Mouse (Mus musculus): ENCODE results near the gene Gm11032.
A peak's percentile ranks its signal among the peaks of the same experiment; 100 is the strongest.
"Not testable (repeated sequence)": the region's sequence is repeated elsewhere in the genome, so short reads cannot be mapped to it uniquely, and the experiment has no call there.

Gm11032 gene

DNA sequence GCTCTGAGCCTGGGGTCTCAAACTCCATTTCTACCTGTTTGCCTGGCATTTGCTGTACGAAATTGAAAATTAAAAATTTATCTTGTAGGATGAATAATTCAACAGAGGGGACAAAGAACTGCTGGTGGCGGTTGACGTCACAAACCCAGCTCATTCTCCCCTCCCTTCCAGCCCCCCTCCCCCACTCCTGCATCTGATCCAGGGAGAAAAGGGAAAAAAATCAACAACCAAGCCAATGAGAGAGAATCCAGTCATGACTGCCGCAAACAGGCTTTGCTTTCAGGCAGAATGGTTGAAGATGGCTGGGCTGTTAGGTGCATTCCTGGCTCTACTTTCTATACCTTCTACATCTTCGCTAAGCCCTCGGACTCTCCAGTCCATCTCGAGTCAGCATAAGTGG, 6.1 kb downstream of the Gm11032 start:
- DNase-seq (ENCODE audit: low spot score in 2 of 2) = no peak

GRCm38 (mm10) chr11:4627636-4628035, 7.8 kb downstream of the Gm11032 start:
- DNase-seq (ENCODE audit: low spot score in 2 of 2) = no peak

DNA sequence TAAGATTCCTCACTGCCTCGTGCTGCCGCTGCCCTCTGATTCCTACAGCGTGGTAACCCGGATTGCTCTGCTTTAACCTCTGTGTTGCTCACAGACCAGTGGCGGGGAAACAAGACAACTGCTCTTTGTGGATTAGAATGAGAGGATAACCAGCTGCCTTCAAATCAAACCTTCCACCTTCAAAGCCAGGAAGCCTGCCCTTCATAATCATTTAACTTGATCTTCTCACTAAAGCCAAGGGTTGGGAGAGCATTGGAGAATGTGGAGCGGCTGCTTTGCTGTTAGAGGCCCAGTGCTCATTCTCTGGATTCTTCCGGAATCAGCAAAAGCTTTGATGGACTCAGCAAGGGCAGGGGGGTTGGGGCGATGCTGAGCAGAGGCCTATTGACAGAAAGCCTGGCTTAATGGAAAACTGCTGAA, 10.0 kb downstream of the Gm11032 start:
- no peak for DNase-seq (ENCODE audit: low spot score in 2 of 2)

GRCm38 (mm10) chr11:4633420-4633819, 13.6 kb downstream of the Gm11032 start:
- DNase-seq (ENCODE audit: low spot score in 2 of 2) = no peak

DNA sequence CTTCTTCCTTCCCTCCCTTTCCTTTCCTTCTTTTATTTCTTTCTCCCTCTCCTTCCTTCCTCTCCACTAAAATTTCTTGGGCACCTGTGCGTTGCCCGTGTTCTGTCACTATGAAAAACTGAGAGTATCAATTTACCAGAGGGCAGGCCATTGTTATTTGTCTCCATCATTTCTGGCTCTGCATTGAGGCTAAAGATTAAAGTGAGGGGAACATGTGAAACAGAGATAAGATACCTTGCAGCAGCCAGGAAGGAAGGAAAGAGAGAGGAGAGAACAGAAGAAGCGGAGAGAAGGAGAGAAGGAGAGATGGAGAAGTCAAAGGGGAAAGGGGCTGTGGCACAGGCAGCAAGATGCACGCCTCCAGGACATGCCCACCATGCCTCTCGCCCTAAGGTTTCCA, 14.5 kb downstream of the Gm11032 start:
- DNase-seq (ENCODE audit: low spot score in 2 of 2) = no peak

GRCm38 (mm10) chr11:4636782-4637342, 17.0 kb downstream of the Gm11032 start:
- no peak for DNase-seq (ENCODE audit: low spot score in 2 of 2)

- peak; percentile 87 to 92 for DNase-seq (ENCODE audit: low spot score in 2 of 2)
Measured at GRCm38 (mm10) chr11:4637534-4638234, 17.8 kb downstream of the Gm11032 start, which contains the start of gene Ascc2. TSS of gene Ascc2 (plus strand) at chr11:4637747.

- DNase-seq (ENCODE audit: low spot score in 2 of 2) = no peak
Measured at GRCm38 (mm10) chr11:4638261-4638660, 18.4 kb downstream of the Gm11032 start.

- no peak for DNase-seq (ENCODE audit: low spot score in 2 of 2)
Measured at GRCm38 (mm10) chr11:4641185-4641584, 21.3 kb downstream of the Gm11032 start.

GRCm38 (mm10) chr11:4643722-4644121, 23.9 kb downstream of the Gm11032 start:
- no peak for DNase-seq (ENCODE audit: low spot score in 2 of 2)

DNA sequence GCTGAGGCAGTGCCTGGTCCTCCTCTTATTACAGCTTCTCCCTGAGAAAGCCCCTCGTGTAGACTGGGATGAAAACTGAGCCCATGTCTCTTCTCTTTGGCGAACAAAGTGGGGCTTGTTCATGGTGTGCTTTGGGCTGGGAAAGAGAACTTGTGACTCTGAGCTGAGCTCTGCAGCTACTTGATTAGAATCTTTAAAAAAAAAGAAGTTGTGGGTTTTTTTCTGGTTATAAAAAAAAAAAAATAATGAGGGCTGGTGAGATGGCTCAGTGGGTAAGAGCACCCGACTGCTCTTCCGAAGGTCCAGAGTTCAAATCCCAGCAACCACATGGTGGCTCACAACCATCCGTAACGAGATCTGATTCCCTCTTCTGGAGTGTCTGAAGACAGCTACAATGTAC, 25.3 kb downstream of the Gm11032 start:
- DNase-seq (ENCODE audit: low spot score in 2 of 2) = not testable (repeated sequence)

DNA sequence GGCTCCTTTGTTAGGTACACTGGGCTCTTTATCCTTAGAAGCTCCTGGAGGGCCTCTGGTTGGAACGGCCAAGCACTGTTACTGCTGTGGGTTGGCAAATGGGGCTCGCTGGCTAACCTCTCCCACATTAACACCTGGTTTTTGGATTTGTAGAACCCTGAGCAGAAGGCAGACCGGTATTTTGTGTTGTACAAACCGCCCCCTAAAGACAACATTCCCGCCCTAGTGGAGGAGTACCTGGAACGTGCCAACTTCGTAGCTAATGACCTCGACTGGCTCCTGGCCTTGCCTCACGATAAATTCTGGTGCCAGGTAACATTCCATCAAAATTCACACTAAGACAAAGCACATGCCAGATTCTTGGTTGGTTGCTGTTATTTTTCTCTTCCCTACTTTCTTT, 26.5 kb downstream of the Gm11032 start:
- no peak for DNase-seq (ENCODE audit: low spot score in 2 of 2)

GRCm38 (mm10) chr11:4659818-4660217, 40.0 kb downstream of the Gm11032 start:
- DNase-seq (ENCODE audit: low spot score in 2 of 2) = no peak

DNA sequence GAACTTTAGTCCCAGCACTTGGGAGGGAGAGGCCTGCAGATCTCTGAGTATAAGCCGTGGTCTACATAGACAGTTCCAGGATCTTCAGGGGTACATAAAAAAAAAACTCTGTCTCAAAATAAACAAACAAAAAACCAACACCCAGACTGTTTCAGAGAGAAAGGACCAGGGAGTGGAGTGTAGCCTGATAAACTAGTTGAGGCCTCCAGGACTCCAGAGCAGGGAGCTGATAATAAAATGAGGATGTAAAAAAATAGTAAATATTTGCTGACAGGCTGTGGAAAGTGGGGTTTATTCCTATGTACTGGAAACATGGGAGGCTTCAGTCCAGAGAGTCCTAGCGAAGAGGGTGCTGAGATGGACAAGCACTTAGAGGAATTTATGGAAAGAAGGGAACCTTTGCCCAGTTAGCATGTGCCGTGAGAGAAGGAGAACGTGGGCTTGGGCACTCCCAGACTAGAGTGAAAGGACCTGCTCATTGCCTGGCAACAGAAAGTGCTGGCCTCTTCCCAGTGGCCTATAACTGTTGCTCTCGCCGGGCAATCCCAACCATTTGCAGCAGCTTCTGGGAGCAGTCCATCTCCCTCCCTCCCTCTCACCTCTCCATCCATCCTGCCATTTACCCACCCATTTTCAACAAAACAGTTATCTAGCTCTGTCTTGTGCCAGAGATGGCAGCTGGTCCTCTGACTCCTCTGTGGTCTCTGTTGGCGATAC, 40.6 kb downstream of the Gm11032 start:
- DNase-seq (ENCODE audit: low spot score in 2 of 2) = no peak

DNA sequence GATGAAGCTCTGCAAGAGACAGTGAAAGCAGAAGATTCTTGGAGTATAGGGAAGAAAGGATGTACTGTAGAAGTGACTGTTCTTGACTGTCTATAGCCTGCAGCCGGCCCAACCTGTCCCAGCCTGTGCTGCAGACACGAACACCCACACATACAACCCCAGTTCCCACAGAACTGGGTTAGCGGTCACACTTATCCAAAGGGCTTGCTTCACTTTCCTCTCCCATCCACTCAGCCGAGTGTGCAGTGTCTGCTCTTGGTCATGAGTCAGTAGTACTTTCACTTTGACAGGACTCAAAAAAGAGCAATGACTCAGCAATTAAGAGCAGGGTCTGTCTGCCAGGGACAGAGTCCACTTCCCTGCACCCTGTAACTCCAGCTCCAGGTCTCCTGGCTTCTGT, 41.5 kb downstream of the Gm11032 start:
- no peak for DNase-seq (ENCODE audit: low spot score in 2 of 2)

DNA sequence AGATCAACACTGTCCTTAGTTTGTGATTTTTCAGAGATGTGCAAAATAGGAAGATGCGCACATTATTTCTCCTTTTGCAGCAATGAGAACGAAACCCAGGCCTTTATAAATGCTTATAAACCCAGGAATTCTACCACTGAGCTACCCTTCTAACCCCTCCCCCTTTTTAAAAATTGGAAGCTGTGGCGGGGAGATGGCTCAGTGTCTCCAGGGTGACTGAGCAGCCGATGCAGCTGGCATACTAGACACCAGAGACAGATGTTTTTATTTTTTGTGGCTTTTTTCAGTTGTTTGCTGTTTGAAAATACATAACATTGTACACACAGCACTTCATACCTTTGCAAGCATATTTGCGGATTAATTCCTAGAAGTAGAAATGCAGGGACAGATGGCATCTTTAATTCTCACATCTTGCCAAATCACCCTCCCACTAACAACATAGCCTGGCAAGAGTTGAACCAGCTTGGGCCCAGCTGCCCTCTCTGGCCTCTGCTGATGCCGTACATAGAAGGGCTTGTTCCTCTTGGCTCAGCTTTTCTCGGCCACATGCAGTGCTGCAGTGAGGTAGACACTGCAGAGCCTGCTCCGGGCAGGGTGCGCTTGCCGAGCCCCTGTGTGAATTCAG, 42.1 kb downstream of the Gm11032 start:
- no peak for DNase-seq (ENCODE audit: low spot score in 2 of 2)

- no peak for DNase-seq (ENCODE audit: low spot score in 2 of 2)
Measured at GRCm38 (mm10) chr11:4662496-4662878, 42.6 kb downstream of the Gm11032 start.
